Mouse (Mus musculus): Measurements from ENCODE around the gene Esp3. TPM values are rescaled to one million over a fixed set of nuclear protein-coding genes. Genes with fewer than 3 reads are reported as not detected.
"Not testable (repeated sequence)": the region's sequence is repeated elsewhere in the genome, so short reads cannot be mapped to it uniquely, and the experiment has no call there.

Esp3 gene
- polyA plus RNA-seq (2012; ENCODE audit: insufficient read depth, insufficient read length, missing spikeins): not detected in 2 replicates

- not testable (repeated sequence) for H3K27ac ChIP-seq (replicated peaks; ENCODE audit: low read depth, low read length); H3K4me3 ChIP-seq (ENCODE audit: insufficient read depth, low read depth, low read length)
Measured at GRCm38 (mm10) chr17:40631775-40632174, at the start of gene Esp3. Gene Esp3, plus strand, starts transcription at chr17:40632075.

GRCm38 (mm10) chr17:40583906-40584305 lies 48.0 kb upstream of the Esp3 start:
- not testable (repeated sequence) for H3K27ac ChIP-seq (replicated peaks; ENCODE audit: low read depth, low read length); H3K4me1 ChIP-seq (ENCODE audit: control insufficient read depth, insufficient read depth, insufficient read length, low read length); H3K4me3 ChIP-seq (ENCODE audit: insufficient read depth, low read depth, low read length)

More at GRCm38 (mm10) chr17:40631775-40632174, at the start of gene Esp3:
- H3K4me1 ChIP-seq (ENCODE audit: control insufficient read depth, insufficient read depth, insufficient read length, low read length): not testable (repeated sequence)

GRCm38 (mm10) chr17:40591297-40591696 lies 40.6 kb upstream of the Esp3 start:
- H3K27ac ChIP-seq (replicated peaks; ENCODE audit: low read depth, low read length): no peak overlapping the region
- H3K4me3 ChIP-seq (ENCODE audit: insufficient read depth, low read depth, low read length): no peak overlapping the region
- H3K4me1 ChIP-seq (ENCODE audit: control insufficient read depth, insufficient read depth, insufficient read length, low read length): no peaks in the 10 kb centered on the region

GRCm38 (mm10) chr17:40598294-40598693 lies 33.6 kb upstream of the Esp3 start, which contains the start of gene Esp4:
Gene Esp4, plus strand, starts transcription at chr17:40598594.
- Histone ChIP-seq H3K27ac (replicated peaks; ENCODE audit: low read depth, low read length) (no peak within 1 kb of the TSS), H3K4me1 (ENCODE audit: control insufficient read depth, insufficient read depth, insufficient read length, low read length) (no peaks in the 10 kb centered on the region), H3K4me3 (ENCODE audit: insufficient read depth, low read depth, low read length) (no peak within 1 kb of the TSS)

- H3K4me1 ChIP-seq (ENCODE audit: control insufficient read depth, insufficient read depth, insufficient read length, low read length); H3K4me3 ChIP-seq (ENCODE audit: insufficient read depth, low read depth, low read length); H3K27ac ChIP-seq (replicated peaks; ENCODE audit: low read depth, low read length): not testable (repeated sequence)
Measured at GRCm38 (mm10) chr17:40662118-40662679, 30.3 kb downstream of the Esp3 start.

- H3K4me3 ChIP-seq (ENCODE audit: insufficient read depth, low read depth, low read length); H3K27ac ChIP-seq (replicated peaks; ENCODE audit: low read depth, low read length); H3K4me1 ChIP-seq (ENCODE audit: control insufficient read depth, insufficient read depth, insufficient read length, low read length): not testable (repeated sequence)
Measured at GRCm38 (mm10) chr17:40663161-40663811, 31.4 kb downstream of the Esp3 start.

Other genes with a start within 250 kb of the Esp3 start
- gene Esp8, start 112.1 kb upstream of the Esp3 start, polyA plus RNA-seq (2012; ENCODE audit: insufficient read depth, insufficient read length, missing spikeins): not detected in 2 replicates
- not detected in 2 replicates for gene Esp6, start 70.6 kb upstream of the Esp3 start, polyA plus RNA-seq (2012; ENCODE audit: insufficient read depth, insufficient read length, missing spikeins)
- gene Esp4, start 33.5 kb upstream of the Esp3 start, polyA plus RNA-seq (2012; ENCODE audit: insufficient read depth, insufficient read length, missing spikeins): not detected in 2 replicates
- not detected in 2 replicates for gene Esp1, start 95.0 kb downstream of the Esp3 start, polyA plus RNA-seq (2012; ENCODE audit: insufficient read depth, insufficient read length, missing spikeins)
- not detected in 2 replicates for gene Crisp2, start 174.9 kb downstream of the Esp3 start, polyA plus RNA-seq (2012; ENCODE audit: insufficient read depth, insufficient read length, missing spikeins)
- not detected in 2 replicates for gene Rhag, start 179.1 kb downstream of the Esp3 start, polyA plus RNA-seq (2012; ENCODE audit: insufficient read depth, insufficient read length, missing spikeins)
- gene 9130008F23Rik, start 248.5 kb downstream of the Esp3 start, polyA plus RNA-seq (2012; ENCODE audit: insufficient read depth, insufficient read length, missing spikeins): 0.48 and 0.58 TPM in 2 replicates